Mouse (Mus musculus): Measurements from ENCODE around the gene Slc38a3. TPM values are rescaled to one million over a fixed set of nuclear protein-coding genes. Genes with fewer than 3 reads are reported as not detected.

The Slc38a3 gene
- total RNA-seq, 2 experiments from 2014 or later = 48.6 to 53.3 TPM

DNA sequence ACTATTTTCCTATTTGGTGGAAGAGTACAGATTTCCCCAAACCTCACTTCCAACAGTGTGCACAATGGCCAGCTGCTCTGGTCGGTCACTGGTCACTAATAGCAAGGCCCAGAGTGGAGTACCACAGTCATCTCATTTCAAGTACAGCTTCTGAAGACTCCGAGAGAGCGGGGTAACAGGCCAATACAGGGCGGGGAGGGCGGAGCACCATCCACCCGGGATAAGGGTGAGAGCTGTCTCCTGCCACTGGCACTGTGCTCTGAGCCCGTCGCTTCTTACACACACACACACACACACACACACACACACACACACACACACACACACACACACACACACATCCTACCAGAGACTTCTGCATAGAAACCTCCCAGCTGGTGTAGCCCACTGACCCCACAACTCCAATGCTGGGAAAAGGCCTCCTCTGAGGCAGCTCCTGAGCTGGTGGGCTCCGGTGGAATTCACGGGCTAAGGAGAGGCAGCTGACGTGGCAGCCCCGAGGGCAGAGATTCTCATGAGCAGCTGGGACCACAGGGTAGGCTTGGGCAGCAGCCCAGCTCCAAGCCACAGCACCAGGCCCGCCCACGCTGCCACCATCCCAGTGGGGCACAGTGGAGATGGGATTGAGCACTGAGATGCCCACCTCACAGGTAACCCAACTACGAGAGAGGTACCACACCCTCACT, 43.0 kb downstream of the Slc38a3 start:
- intact Hi-C loops (cut with DNase I) = loop anchor here (2.0 kb wide), 1 partner anchor 24 kb away; no protein-coding TSS in a partner anchor
- DNase-seq = no peak

DNA sequence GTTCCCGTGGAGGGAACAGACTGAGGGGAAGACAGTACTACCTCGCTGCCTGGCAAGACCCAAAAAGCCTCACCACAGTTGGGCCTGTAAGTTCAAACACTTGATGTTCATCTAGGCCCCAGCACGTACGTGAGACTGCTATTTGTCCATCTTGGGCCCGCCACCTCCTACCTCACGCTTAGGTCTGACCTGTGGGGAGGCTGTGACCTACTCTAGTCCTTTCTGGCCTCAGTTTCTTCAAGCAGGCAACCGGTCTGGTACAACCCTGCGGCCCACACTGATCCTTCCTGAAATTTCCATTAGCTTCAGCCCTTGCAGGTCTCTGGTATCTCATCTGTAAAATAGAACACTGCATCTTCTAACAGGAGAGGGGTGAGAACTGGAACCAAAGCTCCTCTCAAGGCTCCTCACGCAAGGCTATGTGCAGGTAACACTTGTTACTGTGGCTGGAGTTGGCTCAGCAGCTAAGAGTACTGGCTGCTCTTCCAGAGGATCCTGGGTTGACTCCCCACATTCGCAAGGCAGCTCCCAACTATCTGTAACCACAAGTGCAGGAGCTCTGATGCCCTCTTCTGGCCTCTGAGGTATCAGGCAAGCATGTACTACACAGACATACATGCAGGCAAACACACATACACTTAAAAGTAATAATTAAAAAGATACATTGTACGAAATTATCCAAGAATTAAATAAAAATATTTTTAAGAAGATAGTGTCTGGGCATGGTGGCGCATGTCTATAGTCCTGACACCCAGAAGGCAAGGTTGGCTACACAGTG, 43.8 kb downstream of the Slc38a3 start:
- no peak for DNase-seq
- intact Hi-C loops (cut with DNase I) = loop anchor here (2.0 kb wide), 1 partner anchor 23 kb away; no protein-coding TSS in a partner anchor

DNA sequence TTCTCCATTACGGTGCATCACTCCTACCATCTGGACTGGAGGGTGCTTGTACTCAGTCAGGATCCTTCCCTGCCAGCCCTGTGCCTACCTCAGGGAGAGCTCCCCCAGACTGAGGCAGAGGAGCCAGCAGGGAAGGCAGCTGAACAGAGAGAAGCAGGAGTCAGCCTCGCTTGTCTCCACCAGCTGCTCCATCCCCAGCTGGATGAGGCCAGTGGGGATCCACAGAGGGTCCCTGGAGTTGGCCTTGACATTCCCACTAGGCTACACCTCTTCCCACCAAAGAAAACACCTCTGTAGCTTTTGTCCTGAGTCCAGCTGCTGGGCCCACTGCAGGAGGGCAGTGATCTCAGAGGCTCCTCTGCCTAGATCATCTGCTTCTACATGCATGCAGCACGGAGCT, 44.4 kb downstream of the Slc38a3 start:
- intact Hi-C loops (cut with DNase I) = no loop called here
- DNase-seq = no peak

DNA sequence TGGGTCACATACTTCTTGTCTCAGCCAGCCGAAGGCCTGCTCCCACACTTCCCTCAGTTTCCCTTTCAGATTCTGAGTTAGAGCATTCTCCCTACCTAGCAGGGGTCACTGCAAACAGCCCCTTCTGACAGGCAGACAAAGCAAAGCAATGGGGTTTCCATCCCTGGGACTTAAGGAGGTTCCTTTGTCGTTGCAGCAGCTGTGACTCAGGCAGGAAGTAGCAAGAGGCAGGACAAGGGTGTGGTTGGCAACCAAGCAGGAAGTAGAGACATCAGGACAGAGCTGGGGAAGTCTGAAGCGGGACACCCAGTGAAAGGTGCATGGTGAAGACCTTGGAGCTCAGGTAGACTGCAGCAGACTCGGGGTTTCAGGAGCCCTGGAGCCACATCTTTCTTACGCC, 44.8 kb downstream of the Slc38a3 start:
- intact Hi-C loops (cut with DNase I) = no loop called here
- DNase-seq = no peak

DNA sequence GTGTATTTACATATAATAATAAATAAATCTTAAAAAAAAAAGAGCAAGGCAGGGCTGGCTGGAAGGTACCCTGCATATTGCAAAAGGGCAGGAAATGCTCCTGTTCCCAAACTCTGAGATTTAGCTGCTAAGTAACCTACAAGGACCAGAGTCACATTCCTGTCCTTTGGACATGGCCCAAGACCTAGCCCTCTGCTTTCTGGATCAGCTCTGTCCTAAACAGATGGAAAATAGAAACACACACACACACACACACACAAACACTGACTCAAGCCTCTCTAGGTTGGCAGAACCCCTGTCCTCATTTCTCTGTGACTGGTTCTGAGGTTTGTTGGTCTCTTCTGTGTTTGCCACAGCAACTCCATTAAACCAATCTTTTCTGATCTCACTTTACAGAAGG, 48.4 kb downstream of the Slc38a3 start:
- DNase-seq = no peak
- intact Hi-C loops (cut with DNase I) = no loop called here

DNA sequence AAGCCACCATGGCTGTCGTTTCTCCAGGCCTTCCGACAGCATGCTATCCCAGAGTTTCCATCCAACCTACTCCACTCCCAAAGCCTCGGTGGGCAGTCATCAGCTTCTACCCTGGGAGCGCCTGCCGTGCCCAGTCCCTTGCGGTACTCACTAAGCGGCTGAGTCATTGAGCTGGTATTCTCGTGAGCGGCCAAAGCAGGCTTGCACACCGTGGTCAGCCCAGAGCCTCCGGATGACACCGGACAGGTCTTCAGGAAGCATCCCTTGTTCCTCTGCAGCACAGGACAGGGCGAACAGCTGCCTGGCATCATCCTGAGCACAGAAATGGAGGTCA, 49.8 kb downstream of the Slc38a3 start:
- intact Hi-C loops (cut with DNase I) = no loop called here
- DNase-seq = no peak

DNA sequence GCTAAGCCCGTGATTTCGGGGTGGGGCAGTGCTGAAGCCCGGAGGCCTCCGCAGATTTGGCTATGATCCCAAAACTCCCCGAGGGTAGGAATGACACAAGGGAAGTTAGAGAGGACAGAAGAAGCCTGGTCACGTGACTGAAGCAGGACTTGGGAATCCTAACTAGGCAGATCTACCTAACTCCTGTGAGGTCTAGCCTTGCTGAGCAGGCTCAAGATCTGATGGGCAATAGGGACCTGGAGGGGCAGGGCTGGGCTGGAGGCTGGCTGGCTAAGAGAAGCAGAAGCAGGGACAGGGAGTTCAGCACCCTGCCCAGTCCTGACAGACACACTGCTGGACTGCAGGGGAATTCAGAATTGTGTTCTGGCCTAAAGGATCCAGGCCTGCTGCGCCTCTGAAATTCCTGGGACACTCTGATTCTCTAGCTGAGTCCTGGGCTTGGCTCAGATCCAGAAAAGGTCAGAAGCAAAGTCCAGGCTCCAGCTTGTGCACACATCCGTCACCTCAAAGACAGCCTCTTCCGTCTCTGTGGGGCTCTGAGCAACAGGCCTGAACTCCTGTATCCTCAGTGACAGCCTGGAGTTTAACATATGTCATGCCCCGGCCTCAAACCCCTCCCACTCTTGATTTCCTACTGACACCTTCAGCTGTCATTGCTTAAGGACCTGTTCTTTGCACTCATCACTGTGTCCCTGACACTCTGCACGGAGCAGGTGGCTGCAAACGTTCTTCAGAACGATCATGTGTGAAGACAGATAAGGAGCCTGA, 50.4 kb downstream of the Slc38a3 start:
- intact Hi-C loops (cut with DNase I) = no loop called here

DNA sequence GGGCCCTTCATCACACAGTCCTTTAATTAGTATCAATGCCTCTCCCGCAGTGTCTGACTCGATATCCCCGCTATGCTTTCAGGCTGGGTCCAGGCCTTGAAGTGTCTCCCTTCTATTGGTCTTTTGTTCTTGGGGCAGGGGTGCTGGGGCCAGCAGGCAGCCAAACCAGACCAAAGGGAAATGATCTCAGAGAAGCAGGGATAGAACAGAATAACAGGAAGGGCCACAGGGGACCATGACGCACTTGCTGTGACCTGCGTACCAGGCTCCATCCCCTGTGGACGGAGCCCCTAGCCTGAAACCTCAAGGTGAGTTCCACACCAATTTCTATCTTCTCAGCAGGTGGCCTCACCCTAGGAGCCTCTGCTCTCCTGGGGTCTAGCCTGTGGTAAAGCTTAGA, 51.2 kb downstream of the Slc38a3 start:
- DNase-seq = no peak
- intact Hi-C loops (cut with DNase I) = no loop called here

More for the DNA sequence above, 50.4 kb downstream of the Slc38a3 start:
- peak; percentile 51 to 67 for DNase-seq

DNA sequence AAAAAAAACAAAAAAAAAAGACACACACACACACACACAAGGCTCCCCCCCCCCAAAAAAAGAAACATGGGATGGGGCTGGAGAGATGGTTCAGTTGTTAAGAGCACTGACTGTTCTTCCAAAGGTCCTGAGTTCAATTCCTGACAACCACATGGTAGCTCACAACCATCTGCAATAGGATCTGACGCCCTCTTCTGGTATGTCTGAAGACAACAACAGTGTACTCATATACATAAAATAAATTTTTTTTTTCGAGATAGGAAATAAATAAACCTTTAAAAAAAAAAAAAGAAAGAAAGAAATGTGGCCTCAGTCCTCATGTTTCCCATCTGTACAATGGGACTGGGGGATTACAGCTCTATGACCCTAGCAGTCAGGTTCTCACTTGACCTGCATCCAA, 51.9 kb downstream of the Slc38a3 start:
- intact Hi-C loops (cut with DNase I) = no loop called here
- DNase-seq = no peak

DNA sequence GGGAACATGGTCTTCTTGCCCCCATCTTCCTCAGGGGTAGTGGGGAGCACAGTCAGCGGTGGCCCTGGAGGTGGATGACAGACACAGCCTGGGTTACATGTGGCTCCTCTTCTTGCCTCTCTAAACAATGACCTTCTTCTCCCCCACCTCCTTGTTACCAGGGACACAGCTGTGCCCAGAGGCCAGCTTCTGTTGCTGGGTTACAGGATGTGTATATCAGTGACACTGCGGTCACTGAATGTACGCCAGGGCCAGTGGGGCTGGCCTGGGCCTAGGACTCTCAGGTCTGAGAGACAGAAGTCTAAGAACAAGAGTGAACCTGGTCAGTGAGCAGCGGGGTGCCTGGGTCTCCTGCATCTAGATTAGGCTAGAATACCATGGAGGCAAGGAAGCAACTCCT, 54.3 kb downstream of the Slc38a3 start:
- no peak for DNase-seq
- intact Hi-C loops (cut with DNase I) = no loop called here

DNA sequence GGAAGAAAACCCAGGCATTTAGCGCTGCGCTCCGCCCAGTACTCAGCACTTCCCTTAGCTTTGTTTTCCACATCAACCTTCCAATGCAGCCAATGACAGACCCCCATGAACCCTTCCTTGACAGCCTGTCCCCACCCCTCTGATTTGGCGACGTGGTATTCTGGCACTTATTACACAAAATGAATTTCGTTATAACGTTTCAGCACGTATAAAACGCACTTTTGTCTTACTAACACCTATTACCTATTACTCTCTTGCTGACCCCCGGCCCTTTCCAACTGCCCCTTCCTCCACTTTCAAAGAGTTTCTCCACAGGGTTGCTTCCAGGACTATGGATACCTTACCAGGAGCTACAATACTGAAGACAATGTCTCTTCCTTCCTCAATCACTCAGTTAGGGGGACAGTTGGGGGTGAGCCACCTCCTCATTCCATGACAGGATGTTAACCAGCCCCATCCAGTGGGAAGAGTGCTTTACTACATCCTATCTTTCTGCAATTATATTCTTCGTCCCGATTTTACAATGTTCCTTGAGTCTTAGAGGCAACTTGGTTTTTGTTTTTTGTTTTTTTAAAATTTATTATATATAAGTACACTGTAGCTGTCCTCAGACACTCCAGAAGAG, 56.3 kb downstream of the Slc38a3 start:
- no peak for DNase-seq
- intact Hi-C loops (cut with DNase I) = no loop called here

DNA sequence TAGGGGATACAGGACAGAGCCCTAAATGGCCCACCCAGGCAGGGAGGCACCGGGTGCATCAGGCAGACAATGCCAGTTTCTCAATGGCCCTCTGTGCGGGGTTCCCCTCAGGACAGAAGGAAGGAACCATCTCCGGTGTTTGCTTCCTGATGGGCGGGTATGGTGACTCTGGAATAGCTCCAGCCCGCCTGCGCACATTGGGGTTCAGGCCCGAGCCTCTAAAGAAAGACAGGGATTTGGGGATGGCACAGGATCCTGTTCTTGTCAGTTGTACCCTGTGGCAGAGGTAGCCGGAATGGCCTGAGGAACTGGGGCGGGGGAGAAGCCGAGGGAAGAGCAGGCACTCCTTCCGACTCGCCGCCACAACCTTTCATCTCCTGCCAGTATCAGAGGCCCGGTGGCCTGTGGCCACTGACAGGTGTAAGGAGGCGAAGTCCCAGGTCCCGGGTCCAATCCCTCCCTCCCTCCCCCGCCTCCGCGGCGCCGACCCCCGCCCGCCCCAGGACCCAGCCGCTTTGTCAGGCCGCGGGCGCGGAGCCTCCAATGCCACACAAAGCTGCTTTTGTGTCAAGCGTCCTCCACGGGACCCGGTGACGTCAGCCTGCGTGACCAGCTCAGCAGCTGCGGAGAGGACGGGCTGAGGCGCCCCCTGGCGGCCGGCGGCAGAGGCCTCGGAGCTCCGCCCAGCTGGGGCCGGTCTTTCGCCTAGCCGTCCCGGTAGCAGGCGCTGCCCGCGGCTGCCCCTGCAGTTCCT, 57.0 kb downstream of the Slc38a3 start:
- DNase-seq = peak; percentile 100
- intact Hi-C loops (cut with DNase I) = no loop called here

DNA sequence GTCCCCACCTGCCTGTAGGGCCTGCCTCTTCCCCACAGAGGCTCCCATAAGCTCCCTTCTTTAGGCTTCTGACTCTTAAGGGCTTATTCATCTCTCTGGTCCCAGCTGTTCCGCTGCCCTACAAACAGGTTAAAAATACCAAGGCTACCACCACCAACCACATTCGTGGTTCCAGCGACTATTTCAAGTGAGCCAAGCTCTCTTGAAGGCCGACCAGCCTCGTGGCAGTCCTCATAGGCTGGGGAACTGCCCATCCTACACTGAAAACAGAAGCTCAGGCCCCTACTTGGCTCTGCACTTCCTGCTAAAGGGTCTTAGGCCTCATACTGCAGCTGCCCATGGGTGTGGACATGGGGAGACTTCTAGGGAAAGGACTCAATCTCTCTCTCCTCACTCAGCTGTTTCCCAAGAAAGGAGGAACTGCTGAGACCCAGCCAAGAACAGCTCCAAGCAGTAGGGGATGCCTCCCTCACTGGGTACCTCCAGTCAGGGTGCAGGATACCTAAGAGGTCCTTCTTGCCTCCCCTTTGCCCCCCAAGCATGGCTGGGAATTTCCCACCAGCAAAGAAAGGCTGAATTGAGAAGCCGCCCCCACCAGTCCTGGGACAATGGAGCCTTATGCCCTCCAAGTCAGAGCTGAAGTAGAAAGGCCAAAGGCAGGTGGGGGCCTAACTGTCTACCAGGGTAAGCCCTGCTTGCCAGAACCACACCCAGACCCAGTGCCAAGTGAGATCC, 57.7 kb downstream of the Slc38a3 start:
- no peak for DNase-seq

DNA sequence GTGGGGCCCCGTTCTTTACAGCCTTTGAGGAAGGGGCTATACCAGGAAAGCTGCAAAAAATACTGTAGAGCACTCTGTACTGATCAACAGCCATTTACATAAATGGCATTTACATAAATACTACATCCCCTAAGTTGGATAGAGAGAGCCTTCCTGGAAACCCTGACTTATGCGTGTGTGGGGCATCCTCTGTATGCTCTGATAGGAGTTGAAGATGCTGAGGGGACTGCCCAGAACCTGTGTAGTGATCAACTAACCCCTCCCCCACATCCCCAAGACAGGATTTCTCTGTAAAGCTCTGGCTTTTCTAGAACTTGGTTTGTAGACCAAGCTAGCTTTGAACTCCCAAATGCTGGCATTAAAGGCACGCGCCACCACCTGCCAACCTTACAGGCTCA, 59.9 kb downstream of the Slc38a3 start:
- no peak for DNase-seq
- intact Hi-C loops (cut with DNase I) = no loop called here

More for the DNA sequence above, 57.7 kb downstream of the Slc38a3 start:
- intact Hi-C loops (cut with DNase I) = no loop called here

DNA sequence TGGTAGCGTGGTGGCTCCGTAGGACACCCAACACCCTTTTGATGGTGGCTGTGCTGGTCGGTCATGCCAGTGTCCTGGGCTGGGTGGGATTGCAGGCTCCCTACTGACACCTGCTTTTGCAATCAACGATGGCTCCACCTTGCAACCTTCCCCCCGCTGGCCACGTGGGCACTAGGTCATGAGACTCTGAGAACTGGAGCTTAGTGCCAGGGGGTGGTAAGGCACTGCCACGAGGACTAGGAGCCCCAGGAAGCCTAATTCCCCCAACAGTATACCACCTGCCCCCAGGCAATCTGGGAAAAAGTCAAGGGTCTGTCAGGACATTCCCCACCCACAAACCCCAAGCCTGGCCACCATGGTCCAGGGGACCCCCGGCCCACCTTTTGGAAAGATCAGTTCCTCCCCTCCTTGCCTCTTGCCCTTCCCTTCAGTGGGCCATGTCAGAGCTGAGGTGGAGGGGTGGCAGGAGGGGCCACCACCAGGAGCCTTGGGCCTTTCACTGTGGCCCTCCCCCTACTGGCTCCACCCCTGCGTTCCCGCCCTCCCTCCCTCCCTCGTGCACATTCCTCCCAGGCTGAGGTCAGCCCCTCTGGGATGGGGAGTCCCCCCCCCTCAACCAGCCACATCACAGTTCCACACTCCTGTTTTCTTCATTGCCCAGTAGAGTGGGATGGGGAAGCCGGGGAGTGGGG, 60.4 kb downstream of the Slc38a3 start, which contains the start of gene Sema3b:
TSS of gene Sema3b (minus strand) at position 489 of the 692 bp plus-strand sequence.
- no peak for DNase-seq
- intact Hi-C loops (cut with DNase I) = no loop called here

DNA sequence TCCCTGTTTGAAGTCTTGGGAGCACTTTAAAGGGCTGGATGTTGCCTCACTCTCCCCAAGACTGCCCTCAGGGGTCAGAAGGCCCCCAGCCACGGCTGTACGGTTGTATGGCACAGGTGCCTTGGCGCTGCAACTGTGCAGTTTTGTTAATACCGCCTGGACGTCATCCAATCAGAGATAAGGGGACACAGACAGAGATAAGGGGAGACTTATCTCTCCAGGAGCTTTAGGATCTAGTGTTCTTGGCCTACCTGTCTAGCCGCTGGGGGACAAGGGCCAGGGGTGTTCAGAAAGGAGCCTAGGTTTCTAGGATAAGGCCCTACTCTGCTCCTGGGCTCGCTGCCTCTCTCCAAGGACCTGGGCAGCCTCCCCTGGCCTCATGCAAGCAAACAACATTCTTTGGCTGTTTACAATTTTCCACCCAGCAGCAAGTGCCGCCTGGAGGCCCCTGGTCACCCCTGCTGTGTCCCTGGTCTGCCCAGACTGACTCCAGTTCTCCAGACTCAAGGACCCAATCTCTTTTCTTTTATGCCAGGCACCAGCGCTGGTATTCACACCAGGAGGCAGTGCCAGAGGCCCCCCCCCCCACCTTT, 61.6 kb downstream of the Slc38a3 start:
- intact Hi-C loops (cut with DNase I) = no loop called here
- no peak for DNase-seq

DNA sequence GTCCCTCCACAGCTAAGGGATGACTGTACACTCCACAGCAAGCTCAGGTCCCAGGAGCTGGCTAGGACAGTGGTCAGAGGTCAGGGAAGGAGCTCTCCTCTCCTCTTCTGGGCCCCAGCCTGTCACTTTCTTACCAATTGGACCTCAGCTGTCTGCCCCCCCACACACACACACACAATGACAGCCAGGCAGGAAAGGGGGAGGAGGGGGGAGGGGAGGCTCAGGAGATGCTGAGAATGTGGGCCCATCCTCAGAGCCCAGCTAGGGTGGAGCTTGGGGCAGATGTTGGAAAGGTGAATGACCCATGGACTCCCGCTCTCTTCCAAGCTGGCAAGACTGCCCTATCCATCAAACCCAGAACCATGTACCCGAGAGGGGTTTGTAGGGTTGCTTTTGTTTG, 62.3 kb downstream of the Slc38a3 start:
- no peak for DNase-seq
- intact Hi-C loops (cut with DNase I) = no loop called here

DNA sequence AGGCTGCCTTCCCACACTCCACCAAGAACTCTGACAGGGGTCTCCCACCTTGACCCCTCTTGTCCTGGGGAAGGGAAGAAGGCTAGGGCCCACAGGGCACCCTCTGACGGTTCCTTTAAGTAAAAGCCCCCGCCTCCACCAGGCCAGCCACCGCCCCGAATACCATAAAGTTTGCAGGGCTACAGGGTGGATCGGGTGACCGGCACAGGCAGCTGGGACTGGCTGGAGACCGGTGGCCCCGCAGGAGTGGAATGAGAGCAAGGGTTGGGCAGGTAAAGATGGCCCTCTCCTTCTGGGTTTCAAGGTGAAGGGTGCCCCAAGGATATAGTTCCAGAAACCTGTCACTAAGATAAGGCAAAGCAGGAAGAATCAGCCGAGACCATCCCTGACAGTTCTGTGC, 62.7 kb downstream of the Slc38a3 start:
- intact Hi-C loops (cut with DNase I) = no loop called here
- DNase-seq = peak in 1 of 2 experiments; percentile 49
